Mouse (Mus musculus) kidney, adult 10 weeks (tissue): Measurements from ENCODE around the gene Lef1. TPM values are rescaled to one million over a fixed set of nuclear protein-coding genes. Genes with fewer than 3 reads are reported as not detected.

Source experiments
- polyA plus RNA-seq: library from polyadenylated mRNA; stranded (reverse); fragments of 350-450 nt; fragmentation: Illumina TruSeq; extraction: RNeasy Lipid Tissue Mini Kit (QIAGEN cat#74804); gene quantifications from one replicate; pipeline ENCODE4 v1.2.3, GENCODE M21; 2014; ENCODE audit warnings: low read depth, low replicate concordance

The Lef1 gene
- 0.57 TPM for polyA plus RNA-seq

DNA sequence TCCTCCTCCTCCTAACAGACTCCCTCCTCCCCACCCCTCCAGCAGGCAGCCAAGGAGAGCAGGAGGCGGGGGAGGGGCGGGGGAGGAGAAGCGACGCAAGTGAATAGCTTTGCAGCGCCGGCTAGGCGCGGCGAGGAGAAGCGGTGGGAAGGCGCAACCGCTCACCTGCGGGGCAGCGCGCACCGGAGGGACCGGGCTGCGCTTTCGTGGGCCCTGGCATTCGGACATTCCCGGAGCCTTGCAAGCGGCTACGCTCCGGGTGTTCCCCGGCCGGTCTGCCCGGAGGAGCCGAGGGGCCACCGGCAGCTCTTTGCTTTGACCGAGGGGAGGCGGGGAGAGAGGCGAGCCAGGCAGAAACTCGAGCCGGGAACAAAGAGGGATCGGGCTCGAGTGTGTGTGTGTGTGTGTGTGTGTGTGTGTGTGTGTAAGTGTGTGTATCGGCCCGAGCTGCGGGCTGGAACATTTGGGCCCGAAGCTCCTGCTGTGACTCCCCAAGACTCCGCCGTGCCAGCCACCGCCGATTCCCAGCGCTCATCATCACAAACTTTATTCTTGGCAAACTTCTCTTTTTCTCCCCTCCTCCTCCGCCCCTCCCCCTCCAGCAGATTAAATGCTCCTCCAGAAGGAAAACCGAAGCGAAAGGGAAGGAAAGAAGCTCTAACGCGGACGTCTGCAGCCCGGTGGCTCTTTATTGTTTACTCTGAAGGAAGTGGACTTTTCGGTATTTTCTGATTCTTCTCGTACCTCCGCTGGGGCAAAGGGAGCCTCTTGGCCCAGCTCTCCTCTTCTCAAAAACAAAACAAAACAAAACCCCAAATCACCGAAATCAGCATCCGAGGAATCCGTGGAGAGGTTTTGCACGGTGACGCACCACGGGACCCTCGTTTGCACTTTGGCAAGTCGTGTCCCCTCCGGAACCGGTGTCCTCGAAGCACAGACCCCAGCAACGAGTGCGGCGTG, at the start of gene Lef1:
TSS of gene Lef1 (plus strand) at position 281 of the 960 bp plus-strand sequence.

DNA sequence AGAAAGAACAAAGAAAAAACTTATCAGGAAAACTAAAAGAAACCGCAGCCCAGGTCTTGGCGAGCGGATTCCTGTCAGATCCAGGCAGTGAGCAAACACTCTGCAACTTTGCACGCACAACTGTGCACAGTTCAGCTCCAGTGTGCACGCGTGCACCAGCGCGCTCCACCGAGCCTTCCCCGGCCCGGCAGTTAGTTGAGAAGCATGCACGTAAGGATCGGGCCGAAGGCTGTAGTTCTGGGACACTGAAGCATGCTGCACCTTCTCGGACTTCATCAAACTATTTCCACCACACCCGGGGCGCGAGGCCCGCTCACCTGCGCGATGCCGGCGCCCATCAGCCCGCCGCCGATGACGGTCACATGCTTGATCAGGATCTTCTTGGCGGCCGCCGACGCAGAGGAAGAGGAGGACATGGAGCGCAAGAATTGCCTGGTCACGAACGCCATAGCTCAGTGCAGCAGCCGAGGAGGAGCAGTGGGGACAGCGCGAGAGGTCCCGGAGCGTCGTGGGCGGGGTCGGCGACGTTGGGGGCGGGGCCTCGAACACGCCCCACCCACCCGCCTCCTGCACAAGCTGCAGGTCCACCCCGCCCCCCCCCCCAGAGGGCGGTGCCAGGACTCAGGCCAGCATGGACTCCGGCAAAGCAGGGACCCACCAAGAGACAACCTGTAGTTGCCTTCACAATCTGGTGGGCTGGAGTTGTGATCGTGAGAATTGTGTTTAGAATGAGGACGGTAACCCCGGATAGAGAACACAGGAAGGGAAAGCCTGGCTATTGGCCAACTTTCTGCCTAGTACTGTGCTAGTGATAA, 161.5 kb downstream of the Lef1 start, which contains the start of gene Hadh:
TSS of gene Hadh (minus strand) at position 543 of the 815 bp plus-strand sequence.

Other genes with a start within 250 kb of the Lef1 start
- gene Hadh, start 161.6 kb downstream of the Lef1 start, polyA plus RNA-seq: 250 TPM
- gene Cyp2u1, start 192.8 kb downstream of the Lef1 start, polyA plus RNA-seq: 1.7 TPM